Mouse (Mus musculus): ENCODE measurements at regions not wholly inside any gene's neighbourhood (a gene's known extent, or its start where the extent isn't known, plus 50 kb on each side); places are given as distances from the start of the nearest gene placed in this dataset.

DNA sequence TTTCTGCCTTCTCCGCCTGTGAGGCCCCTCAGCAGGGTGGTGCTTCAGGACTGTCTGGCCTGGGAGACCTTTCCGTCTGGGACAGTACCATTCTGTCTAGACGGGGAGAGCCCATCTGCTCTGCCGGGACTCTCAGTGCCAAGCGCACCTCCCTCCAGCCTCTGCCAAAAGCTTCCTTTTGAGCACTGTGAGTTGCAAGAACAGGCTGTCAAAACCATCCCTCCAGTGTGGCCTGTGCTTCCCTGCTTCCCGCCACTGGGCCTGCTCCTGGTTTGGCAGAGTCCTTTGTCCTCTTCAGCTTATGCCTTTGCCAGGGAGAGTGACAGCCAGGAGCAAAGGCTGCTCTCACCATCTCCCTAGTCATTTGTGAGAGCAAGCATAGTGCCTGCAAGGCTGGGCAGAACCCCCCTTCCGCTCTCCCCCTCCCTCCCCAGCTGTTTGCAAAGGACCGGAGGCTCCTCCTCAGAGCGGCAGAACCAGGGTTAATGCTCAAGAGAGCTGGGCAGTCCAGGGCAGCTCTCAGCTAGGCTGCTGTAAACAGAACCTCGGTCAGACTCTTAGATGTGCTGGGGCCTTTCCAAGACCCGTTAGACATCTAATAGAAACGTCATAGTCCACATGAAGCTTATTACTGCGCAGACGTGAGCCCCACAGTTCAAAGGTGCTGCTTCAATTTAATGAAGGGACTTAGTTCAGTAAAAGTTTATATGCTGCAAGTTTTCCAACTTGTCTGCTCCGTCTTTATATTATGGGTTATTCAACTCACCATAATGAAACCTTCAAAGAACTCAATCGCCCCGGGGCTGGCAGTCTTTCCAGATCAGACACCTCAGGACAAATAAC lies 247.2 kb downstream of the Irs2 start:
- DNase-seq = peak; percentile 73

DNA sequence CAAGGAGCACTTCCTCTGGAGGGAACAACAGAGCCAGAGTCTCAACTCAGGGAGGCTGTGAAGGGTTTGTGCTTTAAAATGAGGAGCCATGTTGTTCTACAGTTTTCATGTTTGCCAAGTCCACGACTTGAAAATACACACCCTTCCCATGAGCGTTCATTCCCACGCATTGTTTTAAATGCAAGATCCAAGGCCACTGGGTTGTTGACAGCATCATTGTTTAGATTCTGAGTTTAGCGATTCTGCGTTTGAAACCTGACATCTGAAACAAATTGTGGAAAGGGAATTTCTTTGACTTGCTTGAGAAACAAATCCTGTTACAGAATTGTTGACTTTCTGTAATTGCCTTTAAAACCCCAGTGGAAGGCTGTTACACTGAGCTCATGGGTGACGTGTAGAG lies 248.0 kb downstream of the Irs2 start:
- no peak for DNase-seq

DNA sequence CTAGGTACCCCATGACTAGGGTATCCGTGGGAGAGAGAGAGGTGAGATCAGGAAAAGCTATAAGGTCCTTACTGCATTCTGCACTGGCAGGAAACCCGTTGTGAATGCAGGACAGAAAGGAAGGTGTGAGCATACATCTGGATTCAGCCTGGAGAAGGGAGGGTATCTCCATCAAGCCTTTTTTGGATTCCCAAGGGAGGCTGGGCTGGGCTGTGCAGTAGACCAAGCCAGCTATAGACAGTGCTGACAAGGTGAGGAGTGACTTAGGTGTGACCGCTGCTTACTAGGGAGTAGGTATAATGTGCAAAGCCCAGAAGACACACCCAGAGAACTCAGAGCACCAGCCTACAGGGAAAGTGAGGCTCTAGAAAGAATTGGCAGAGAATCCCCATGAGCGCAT lies 250.1 kb downstream of the Irs2 start:
- DNase-seq = no peak

DNA sequence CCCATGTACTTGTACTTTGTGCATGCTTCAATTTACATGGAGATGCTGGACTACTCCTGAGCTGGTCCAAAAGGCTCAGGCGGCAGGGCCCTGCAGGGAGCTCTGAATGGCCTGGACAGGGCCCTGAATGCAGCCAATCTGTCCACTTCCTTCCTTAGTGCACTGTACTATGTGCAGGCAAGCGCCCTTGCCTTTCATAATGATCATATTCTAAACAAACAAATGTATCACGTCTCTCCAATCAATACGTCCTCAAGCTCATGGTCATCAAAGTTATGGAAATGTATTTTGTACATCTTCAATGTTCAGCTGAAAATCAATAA lies 253.3 kb downstream of the Irs2 start:
- DNase-seq = no peak

DNA sequence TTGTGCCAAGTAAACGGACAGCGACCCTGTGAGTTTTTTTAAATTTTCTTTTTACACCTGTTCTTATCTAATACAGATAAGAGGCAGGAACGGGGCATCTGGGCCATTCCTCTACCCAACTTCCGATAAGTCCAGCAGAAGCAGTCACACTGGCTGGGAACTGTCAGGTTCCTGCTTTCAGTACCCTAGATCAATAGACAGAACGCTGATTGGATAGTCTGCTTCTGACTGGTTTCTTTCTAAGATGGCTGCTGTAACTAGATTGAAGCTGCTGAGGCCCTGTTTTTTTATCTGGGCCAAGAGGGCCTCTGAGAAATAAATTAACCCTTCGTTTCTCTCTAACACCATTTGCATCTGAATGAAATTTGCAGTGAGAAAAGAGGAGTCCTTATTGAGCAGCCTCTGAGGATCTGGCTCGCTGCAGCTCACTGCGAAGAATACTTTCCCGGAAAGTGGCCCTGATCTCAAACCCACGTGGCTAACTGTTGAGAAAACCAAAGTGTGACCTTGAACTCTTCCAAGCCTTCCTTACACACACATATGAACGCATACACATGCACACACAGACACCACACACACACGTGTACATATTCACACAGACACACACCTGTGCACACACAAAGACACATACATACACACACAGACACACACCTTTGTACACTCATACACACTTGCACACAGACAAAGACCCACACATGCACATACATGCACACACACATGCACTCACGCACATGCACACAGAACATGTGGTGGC lies 253.8 kb downstream of the Irs2 start:
- no peak for DNase-seq

DNA sequence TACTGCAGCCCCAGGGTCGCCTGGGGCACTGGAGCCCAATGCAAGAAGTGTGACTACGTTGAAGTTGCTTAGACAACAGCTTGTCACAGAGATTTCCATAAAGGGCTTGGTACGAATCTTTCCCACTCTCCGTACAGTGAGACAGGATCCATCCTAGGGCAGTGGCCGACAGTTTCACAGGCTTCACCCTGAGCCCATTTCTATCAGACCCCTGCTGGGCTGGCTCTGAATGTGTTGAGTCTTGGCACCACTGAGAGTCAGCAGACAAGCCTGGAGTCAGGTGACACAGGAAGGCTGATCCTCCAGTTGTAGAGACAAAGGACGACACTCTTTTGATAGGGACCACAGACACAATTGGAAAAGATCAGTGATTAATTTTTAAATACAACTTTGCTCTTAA lies 255.2 kb downstream of the Irs2 start:
- no peak for DNase-seq

DNA sequence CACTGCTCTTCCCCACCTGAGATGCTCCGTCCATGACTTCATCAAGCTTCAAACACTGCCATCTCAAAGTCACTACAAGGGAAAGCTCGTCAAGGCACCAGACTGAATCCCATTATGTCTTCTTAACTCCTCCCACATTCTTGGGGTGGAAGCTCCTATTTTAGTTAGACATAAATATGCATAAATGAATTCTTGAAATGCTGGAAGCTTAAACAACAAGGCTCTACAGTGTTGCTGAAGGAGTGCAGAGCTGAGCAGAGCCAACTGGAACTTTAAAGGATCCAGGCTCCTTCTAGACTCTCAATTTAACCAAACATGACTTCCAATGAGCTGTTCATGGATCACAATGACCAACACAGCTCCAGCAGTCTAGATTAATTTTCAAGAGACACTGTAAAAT lies 261.1 kb downstream of the Irs2 start:
- DNase-seq = no peak

DNA sequence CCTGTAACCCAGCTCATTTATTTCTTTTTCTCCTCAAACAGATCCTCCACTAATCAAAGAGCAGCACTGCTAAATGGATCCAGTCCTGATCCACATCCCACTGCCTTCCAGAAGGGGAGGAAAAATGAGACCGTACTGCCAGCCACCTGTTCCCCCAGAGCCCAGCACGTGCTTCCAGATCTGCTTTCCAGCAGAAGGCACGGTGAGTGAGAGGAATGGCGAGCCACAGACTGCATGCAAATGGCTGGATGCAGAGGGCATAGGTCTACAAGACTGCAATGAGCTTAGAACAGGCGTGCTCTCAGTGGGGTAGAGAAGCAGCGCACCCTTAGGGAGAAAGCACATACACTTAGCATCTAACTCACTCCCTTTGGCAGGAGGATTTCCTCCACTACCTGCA lies 265.0 kb downstream of the Irs2 start:
- DNase-seq = no peak

DNA sequence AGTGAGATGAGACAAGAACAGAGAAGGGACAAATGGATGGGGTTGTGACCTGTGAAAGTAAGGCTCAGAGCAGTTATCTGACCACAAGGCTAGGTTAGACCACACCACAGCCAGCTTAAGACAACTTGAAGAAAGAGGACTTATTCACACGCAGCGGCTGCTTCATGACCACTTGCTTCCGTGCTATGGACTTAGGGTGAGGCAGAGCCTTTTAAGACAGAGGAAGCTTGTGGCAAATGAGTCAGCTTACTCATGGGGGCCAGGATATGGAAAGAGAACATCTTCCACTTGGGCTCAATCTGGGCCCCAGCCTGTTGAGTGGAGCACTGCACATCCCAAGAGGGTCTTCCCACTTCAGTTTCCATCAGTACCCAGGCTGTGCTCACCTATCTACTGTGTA lies 267.4 kb downstream of the Irs2 start:
- no peak for DNase-seq

DNA sequence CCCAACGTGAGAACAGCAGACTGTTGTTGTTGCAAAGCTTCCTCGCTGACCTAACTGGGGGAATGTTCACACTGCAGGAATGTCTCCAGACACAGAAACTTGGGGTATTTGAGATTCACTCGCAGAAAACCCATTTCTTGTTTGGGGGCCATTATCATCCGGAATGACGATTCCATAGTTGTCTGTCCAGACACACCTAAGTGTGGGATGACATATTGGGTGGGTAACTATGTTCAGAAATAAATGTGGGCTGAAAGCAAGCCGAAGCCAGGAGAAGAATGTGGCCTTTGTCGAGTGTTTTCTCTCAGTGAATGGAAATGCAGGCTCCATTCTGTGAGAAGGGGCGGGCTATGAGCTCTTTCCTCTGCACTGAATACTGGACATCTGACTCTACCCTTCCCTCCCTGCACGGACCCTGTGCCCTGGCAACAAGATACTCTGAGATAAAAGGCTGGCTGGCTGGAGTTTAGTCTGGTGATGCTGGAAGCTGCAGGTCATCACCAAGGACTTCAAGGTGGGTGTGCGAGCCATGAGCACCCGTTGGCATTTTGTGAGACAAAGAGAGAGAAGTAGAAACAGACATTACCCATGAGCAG lies 269.7 kb downstream of the Irs2 start:
- DNase-seq = no peak

DNA sequence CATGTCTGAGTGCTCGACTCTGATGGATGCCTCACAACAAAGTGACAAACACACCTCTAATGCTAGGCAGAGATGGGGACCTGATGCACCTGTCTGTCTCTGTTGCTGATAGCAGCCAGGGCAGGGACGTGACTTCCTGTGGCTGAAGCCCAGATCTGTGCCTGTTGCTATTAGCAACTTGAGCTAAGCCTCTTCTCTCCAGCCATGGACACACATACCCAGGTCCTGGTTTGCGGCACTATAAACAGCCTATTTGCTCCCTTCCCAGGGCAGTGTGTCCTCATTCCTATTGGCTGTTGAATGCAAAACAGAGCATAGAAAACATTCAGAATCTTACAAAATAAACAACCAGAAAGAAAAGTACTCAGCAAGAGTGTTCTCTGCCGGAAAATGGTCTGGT lies 273.5 kb downstream of the Irs2 start:
- DNase-seq = no peak

DNA sequence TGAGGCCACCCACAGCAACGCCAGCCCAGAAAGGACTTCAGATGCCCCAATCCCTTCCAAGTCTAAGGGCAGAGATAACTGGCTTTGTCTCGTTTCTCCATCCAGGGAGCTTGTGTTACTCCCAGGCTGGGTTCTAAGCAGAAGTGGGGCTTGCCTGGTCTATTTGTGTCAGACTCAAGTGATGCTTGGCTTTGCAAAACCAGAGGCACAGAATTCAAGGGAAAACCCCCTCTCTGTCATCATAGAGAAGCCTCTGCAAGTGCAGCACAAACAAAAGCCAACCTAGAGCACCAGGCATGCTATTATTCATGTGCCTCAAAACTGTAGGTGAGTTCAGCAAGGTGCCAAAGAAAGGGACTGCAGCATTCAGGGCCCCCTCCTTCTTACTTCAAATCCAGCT lies 284.9 kb downstream of the Irs2 start:
- no peak for DNase-seq

DNA sequence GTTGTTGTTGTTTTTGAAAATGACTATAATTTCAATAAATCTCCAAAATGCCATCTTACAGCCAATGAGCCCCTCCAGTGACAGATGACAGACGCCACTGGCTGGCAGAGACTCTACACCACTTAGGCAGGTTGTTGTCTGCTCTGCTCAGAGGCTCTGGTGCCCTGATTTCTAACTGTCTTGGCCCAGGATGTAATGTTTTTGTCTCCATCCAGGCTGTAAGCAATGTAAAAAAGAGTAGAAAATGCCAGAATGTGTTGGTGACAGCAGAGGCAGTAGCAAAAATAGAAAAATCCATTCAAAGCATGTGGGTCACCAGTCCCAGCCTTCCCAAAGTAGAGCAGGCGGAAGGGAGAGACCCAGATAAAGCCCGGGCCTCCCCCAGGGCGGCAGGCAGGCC lies 285.5 kb downstream of the Irs2 start:
- peak; percentile 28 for DNase-seq

DNA sequence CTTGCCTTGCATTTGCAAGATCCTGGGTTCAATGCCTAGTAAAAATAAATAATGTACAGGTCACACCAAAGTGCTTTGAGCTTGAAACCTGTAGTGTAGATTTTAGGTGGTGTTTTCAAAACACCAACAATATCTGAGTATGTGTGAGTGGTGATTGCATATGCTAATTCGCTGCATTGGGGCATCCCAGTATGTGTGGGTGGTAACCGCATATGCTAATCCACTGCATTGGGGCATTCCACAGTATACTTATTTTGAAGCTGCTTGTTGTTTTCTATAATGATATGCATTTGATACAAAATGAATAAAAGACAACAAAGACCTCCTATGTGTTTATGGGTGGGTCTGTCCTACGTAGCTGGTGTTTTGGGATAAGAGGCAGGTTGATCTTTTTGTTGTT lies 285.9 kb downstream of the Irs2 start:
- no peak for DNase-seq

DNA sequence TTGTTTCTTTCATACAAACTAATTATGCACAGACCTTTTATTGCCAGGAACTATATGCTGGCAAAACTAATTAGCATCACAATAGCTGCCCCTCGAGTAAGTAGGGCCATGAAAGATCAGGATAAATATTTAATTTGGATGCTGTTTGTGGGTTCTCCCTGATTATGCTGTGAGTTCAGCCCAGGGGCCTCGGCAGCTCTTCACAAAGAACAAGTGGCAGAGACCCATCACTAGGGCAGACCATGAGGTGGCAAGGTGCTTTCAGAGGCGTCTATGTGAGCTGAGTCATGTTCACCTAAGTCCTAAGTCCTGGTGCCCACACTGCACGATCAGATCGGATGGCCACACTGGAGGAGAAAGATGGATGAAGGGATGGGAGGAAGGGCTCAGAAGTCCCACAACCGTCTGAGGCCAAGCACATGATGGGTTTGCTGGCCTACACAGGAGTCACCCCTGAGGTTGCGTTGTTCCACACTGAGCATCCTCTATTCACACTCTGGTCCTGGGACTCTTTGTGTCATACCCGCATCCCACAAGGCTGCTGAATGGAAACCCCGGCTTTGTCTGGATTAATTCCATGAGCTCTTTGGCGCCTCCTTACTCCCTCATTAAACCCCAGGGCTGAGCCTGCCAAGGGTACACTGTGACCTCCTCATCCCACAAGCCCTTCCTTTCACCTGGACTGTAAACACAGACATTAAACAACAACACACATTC lies 287.0 kb downstream of the Irs2 start:
- no peak for DNase-seq

DNA sequence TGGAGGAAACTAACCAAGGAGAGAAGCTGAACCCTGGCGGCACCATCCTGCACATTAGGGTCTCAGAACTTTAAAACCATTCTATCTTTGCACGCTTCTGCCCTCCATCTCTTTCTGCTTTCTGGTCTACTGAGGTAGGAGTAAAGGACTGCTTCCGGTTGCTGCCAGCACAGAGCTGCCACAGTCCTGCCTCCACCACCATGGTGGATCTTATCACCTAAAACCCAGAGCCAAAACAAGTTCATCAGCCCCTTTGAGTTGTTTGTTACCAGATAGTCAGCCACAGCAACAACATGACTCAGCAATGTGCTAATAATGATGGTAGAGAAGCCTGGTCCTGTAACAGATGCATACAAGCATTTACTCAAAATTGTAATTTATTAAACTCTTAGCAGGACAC lies 287.9 kb downstream of the Irs2 start:
- no peak for DNase-seq

DNA sequence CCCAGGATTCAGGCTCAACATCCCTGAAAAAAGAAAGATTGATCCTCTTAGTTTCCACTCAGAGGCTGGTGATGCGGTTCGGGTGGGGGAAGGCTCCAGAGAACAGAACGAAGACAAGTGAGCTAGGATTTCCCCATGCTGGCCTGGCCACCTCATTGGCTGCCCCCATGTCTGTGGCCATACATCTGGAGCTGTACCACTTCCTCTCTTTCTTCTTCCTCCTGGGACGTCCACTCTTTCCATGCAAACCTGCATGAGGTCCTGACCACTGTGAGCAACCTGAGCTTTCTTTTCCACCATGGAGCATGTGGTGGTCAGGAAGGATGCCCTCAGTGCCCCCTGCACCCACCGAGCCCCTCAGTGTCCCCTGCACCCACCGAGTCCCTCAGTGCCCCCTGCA lies 288.8 kb downstream of the Irs2 start:
- DNase-seq = no peak

DNA sequence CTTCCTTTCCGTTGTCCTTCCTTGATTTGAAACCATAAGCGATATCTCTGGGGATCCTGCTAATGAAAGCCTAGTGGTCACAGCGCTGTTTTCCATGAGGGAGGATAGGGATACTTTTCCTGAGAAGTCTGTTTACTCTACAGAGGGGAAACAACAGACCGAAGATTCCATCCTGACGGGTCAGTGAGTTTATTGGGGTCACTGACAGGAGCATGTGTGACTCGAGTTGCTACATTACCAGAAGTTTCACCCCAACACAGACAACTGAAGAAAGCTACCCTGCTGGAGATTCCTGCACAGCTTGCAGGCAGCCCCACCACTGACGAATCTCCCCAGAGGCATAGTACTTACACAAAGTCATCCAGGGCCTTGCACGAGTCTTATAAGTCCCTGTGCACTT lies 291.0 kb downstream of the Irs2 start:
- no peak for DNase-seq

DNA sequence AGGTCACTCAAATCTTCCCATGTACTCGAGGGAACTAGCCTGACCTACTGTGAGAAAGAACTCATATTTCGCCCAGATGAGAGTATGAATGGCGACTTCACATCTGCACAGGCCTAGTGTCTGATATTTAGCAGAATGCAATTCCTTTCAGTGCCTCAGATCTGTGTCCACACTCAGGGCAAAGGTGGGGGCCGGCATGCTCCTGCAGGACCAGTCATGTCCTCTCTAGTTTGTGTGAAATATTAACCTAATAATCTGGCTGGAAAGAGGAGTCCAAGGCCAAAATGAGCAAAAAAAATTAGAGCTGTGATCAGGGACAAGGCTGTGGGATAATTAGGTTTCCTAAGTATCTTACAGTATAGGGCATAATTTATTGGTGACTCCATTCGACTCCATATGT lies 292.1 kb downstream of the Irs2 start:
- no peak for DNase-seq

DNA sequence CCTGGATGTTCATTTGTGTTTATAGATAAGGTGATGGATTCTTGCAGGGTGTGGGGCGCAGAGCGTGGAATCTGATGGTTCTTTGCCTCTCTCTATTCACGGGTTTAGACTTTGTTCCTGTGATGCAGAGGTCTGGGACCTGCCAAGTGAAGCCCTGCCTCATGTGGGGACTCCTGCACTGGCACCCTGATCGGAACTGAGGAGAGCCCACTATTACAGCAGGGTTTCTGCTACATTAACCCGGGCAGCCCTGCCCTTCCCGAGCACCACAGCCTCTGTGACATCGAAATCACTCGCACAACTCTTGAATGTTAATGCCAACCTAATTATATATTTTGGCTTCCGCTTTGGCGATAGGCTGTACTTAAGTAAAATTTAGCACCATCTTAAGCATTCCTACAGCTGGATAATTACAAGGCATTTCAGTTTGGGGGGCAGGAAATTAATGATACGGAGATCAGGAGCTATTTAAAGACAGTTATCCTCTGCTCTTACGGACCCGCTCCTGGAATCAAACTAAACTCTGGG lies 294.7 kb downstream of the Irs2 start:
- no peak for DNase-seq

DNA sequence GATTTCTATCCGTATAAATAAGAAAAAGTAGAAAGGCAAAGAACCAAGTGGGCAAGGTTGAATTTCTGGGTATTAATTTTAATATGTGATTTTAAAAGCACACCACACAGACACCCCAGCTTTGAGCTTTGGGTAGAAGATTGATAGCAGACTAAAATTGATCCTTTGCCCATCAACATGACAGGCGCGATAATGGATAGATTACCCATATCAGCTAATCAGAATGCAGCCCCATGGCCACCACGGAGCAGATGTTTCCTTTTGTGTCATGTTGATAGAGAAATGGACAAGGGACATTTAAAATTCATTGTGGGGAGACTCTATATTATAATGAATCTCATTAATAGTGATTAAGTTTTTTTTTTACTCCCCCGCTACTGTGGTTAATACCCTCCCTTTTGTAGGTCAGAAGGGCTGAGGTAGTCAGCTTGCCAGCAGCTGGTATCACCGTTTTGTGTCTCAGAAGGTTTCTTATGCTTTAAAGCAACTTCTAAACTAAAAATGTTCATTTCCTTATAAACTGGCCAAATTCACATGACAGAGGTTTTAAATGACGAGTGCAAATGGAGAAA lies 296.1 kb downstream of the Irs2 start:
- no peak for DNase-seq

DNA sequence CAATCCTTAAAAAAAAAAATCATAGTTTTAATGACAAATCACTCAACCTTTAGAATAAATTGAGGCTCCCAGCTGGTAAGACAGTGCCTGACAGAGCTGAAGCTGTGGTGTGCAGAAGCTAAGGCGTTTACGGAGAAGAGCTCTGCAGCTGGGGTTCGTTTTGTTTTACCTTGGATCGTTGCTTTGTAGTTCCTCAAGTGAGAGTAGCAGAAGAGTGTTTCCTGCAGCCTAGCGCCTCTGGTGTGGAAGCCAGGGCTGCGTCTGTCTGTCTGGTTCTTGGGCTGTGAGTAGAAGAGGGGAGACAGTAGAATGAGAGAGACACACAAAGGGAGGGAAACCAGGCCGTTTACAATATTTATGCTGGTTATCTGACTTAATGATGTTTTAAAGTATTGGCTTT lies 296.8 kb downstream of the Irs2 start:
- no peak for DNase-seq

DNA sequence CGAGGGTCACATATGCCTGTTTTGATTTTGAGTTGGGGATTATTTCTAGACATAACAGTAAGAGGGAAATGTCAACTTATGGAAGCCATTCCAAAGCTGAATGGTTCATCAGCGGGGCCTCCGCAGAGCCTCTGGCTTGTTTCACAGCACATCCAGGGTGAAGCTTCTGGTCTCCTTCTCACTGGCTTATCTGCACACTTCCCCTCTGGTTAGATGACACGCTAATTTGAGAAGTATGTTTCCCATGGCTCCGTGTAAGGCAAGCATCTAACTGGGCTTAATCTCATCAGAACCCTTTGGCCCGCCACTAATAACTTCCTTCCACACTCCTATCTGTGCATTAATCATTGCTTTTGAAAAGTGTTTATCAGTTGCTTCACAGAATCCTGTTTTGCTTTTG lies 299.7 kb downstream of the Irs2 start:
- DNase-seq = no peak

All from cerebellum, adult 11-12 months (tissue).